Mouse (Mus musculus): ENCODE data around the gene Csl.

The Csl gene

DNA sequence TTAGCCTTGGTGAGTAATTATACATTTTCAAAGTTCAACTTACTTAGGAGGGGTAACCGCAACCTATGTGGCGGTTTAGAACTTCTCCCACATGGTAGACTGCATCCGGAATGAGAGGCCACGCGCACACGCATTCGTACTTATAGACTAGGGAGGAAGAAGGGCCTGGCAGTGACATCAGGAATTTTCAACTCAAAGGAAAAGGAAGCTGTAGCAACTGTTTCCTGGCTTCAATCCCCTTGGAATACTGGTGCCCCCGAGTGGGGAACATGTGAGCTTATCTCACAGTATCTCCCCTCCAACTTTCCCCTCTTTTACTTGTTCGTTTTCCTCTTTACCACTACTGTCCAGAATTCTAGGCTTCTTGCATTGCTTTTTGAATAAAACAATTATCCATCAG lies at the start of gene Csl:
Csl (minus strand) TSS at position 101 of the 400 bp plus-strand sequence.
- no peak for DNase-seq (ENCODE audit: low spot score)

DNA sequence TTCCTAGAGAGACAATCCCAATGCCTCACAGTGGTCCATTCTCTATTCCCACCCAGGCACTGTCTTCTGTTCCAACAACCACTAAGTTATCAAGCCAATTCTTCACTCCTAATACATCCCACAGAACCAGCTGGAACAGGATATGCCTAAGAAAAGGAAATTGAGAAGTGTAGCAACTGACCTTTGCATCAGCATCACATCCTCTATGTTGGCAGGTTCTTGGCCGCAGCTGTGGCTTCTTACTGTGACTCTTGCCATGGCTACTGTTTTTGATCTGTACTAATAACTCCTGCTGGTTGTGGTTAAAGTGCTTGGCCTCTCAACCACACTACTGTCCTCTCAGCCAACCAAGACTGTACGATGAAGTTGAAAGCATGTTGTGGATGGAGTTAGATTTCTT lies 30.0 kb upstream of the Csl start:
- DNase-seq (ENCODE audit: low spot score) = no peak

DNA sequence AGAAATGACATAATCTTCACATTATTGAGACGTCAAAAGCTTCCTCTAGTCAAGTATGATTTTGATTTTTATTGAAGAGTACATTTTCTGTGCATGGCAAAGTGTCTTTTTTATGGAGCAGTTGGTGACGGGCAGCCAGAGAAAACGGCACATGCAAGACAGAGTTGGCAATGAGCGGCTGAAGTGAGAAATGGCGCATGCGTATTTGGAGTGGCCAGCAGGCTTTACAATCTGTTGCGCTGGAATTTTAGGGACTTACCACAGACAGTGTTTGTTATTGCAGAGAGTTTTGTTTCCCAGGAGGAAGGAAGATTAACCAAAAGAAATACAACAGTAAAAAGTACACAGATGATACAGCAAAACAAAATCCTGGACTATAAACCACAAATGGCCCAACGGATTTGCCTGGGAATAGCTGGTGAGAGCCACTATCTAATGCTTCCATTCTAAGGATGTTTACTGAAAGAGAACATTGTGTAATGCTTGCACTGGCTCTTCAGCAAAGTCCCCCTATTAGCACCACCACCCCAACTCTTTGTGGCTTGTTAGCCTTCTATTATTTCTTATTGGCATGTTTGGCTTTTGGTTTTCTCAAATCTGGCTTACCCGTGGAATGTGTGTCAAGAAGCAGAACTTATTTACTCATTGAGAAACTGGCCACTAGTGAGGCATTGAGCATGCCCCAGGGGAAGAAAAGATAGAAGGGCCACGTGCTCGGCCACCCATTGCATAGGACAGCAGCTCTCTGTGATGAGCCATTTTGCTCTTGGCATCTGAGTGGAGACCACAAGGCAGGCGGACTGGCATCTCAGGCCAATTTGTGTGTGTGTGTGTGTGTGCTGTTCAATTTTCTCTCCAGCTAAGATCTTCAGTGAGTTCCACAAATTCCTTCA lies 15.0 kb upstream of the Csl start:
- no peak for DNase-seq (ENCODE audit: low spot score)

DNA sequence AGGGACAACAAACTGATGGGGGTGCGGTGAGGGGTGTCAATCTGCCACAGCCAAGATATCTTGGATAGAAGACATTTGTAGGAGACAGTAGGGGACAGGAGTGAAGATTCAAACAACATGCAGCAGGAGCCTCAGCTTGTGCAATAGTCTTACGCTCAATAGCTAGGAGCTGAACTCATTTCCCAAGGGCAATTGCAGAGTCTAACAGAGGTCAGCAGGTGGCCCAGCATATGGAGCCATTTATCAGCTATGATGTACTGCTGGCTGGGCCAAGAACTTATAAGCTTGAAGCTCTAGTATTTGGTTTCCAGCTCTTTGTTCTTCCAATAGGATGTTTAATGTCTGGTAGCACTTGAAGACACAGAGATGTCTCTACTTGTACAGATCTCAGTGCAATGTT lies 9.3 kb downstream of the Csl start:
- DNase-seq (ENCODE audit: low spot score) = no peak

DNA sequence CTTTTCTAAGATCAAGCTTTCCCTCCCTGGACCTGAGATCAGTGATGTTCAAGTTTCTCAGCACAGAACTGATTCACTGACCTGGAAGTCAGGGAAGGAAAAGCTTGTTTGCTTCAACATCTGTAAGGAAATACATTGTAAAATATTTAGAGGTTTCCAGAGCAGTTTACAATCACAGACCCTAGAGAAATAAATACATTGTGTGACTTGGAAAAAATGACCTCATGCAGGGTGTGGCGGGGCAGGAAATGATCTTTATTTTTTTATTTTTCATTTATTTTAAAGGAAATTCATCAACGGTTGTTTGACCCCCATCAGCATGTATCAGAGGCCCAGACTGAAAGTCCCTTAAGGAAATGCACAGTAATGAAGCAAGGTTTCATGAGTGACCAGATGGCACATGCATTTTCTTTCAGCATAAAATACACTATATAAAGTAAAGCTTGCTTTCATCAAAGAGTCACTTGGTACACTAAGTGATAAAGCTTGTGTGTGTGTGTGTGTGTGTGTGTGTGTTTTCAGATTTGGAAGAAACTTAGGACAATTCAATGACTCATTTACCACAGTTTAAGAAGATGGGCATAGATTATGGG lies 10.7 kb downstream of the Csl start:
- DNase-seq (ENCODE audit: low spot score) = no peak

DNA sequence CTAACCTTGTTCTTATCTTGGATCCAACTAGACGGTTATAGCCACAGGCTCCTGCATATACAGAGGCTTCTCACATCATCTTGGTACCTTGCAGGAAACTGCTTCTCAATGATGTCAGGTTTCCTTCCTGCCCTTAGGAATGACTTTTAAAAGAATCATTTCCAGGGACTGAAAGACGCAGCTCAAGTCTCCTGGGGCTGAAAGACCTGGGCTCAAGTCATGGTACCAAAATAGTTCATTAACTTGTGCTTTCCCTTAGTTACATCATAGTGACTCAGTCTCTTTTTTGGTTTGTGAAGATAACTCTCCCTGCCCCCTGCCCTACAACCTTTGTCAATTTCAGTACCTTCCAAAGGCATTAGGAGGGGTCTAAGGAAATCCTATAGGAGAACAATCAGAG lies 11.4 kb downstream of the Csl start:
- no peak for DNase-seq (ENCODE audit: low spot score)

DNA sequence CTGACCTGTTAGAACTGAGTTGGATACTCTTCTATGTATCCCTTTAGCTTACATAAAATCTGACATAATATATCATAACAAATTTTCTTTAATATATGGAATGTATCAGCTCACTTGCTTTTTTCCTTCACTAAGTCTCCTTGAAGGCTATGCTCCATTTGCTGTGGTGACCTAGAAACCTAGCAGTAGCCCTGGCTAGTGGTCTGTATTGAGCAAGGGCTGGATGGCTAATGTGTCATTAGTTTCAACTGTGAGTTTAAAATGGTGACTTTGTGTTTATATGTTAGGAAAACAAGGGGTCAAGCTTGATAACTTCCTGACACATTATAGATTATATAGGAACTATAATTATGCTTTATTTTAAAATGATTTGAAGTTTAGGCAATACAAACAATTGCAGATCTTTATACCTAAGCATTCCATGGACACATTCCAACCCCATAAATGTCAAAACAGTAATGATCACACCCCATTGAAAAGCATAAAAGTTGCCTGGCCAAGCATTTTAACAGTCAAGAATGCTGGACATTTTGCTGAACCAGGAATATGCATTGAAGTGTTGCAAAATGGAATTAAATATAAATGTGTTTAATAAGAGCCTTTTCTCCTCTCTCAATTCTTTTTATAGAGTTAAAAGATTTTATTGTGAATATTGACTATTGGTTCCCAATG lies 17.7 kb downstream of the Csl start:
- no peak for DNase-seq (ENCODE audit: low spot score)

DNA sequence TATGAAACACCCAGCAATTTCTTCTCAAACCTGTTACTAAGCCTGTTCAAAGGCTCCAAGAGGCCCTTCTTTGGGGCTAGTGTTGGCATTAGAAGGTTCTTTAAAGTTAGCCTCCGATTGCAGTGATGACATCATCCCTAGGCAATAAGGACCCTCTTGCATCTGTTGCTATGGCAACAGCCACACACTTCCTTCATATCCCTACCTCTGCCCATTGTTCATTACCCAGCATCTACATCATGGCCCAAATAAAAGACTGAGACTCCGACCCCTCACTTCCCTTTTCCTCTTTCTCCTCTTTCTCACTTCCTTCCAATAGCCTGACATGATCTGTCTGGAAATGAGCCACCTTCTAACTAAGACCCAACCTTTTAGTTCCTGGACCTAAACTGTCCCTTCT lies 46.3 kb downstream of the Csl start:
- no peak for DNase-seq (ENCODE audit: low spot score)

DNA sequence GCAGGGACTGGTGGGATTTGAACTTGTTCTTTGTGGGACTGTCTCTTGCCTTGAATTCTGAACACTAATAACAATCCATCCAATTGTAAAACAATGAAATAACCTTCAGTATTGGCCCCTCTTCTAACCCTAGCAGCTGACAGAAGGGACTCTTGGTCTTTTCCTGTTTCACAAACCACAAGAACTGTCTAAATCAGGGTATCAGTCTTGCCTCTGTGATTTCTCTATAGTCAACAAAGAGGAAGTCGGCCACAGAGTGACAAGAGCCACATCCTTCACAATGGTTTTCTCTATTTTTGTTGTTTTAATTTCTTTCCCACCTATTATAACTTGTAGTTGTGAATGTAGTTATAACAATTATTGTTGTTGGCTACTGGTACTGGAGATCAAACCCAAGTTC lies 47.9 kb downstream of the Csl start:
- DNase-seq (ENCODE audit: low spot score) = no peak
